Mouse (Mus musculus): ENCODE data around the gene Rcan2. TPM values are rescaled to one million over a fixed set of nuclear protein-coding genes. Genes with fewer than 3 reads are reported as not detected.

The Rcan2 gene
- polyA plus RNA-seq, 2 experiments = 0.57 to 0.59 TPM

DNA sequence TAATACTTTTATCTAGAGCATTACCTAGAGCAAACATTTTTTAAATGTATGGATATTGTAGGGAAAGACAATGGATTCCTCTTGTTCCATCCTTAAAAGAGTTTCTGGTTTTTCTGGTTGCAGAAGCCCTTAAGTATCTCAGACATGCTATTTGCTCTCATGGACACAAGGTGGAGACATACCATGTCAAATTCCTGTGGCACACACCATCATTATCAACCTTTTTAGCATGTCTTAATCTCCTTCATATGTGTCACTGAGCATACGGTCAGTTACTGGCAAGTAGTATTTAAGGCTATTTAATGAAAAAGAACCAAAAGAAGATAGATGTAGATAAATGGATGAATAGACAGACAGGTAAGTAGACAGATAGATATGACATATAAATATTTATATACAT lies 81.9 kb downstream of the Rcan2 start:
- 10% methylated on average over 1 of the region's 1 CpGs for WGBS (ENCODE audit: insufficient replicate concordance)
- Histone ChIP-seq H3K9ac (replicated peaks) (no peak overlapping the region), H3K9me3 (ENCODE audit: control insufficient read depth, low read length) (no peaks in the 10 kb centered on the region), H3K27ac (no peak overlapping the region), H3K4me2 (ENCODE audit: low read depth) (no peak overlapping the region), H3K4me1 (replicated peaks; ENCODE audit: control insufficient read depth in 2 of 2, insufficient read depth in 2 of 2, low read length in 1 of 2) (no peaks in the 10 kb centered on the region), H3K36me3 (replicated peaks; ENCODE audit: control insufficient read depth, insufficient read depth, low read depth) (no peaks in the 10 kb centered on the region), H3K27me3 (ENCODE audit: control insufficient read depth, insufficient read depth, low read length) (no peaks in the 10 kb centered on the region), H3K4me3 (ENCODE audit: insufficient read depth in 1 of 2, low read depth in 2 of 2, low read length in 2 of 2) (no peak overlapping the region)
- DNase-seq (ENCODE audit: low read depth in 3 of 3, low spot score in 3 of 3) = no peak
- no peak for ATAC-seq (ENCODE audit: insufficient read depth)
- TF ChIP-seq EP300 (IDR thresholded peaks at IDR 0.05; ENCODE audit: low read depth) (no peak), CTCF (IDR thresholded peaks at IDR 0.05; ENCODE audit: low read depth) (peak; percentile 47; the same call in 1 of the 2 replicates)

- whole genome bisulfite sequencing (ENCODE audit: insufficient replicate concordance) = 66% methylated on average over 7 of the region's 7 CpGs
- ATAC-seq (ENCODE audit: insufficient read depth) (no peak), DNase-seq (ENCODE audit: low read depth in 3 of 3, low spot score in 3 of 3) (no peak)
- no peak overlapping the region for H3K4me3 ChIP-seq (ENCODE audit: insufficient read depth in 1 of 2, low read depth in 2 of 2, low read length in 2 of 2)
- no peak overlapping the region for H3K9ac ChIP-seq (replicated peaks)
- no peaks in the 10 kb centered on the region for H3K27me3 ChIP-seq (ENCODE audit: control insufficient read depth, insufficient read depth, low read length)
- H3K36me3 ChIP-seq (replicated peaks; ENCODE audit: control insufficient read depth, insufficient read depth, low read depth) = no peaks in the 10 kb centered on the region
- no peaks in the 10 kb centered on the region for H3K9me3 ChIP-seq (ENCODE audit: control insufficient read depth, low read length)
- TF ChIP-seq EP300 (IDR thresholded peaks at IDR 0.05; ENCODE audit: low read depth) (no peak), CTCF (IDR thresholded peaks at IDR 0.05; ENCODE audit: low read depth) (no peak)
- no peaks in the 10 kb centered on the region for H3K4me1 ChIP-seq (replicated peaks; ENCODE audit: control insufficient read depth in 2 of 2, insufficient read depth in 2 of 2, low read length in 1 of 2)
- H3K4me2 ChIP-seq (ENCODE audit: low read depth) = no peak overlapping the region
- no peak overlapping the region for H3K27ac ChIP-seq
Measured at GRCm38 (mm10) chr17:43886262-43886661, 85.1 kb downstream of the Rcan2 start.

GRCm38 (mm10) chr17:43887931-43888330 lies 86.8 kb downstream of the Rcan2 start:
- Histone ChIP-seq H3K27ac (no peak overlapping the region), H3K9ac (replicated peaks) (no peak overlapping the region), H3K4me1 (replicated peaks; ENCODE audit: control insufficient read depth in 2 of 2, insufficient read depth in 2 of 2, low read length in 1 of 2) (no peaks in the 10 kb centered on the region), H3K27me3 (ENCODE audit: control insufficient read depth, insufficient read depth, low read length) (no peaks in the 10 kb centered on the region), H3K4me2 (ENCODE audit: low read depth) (no peak overlapping the region), H3K4me3 (ENCODE audit: insufficient read depth in 1 of 2, low read depth in 2 of 2, low read length in 2 of 2) (no peak overlapping the region), H3K36me3 (replicated peaks; ENCODE audit: control insufficient read depth, insufficient read depth, low read depth) (no peaks in the 10 kb centered on the region), H3K9me3 (ENCODE audit: control insufficient read depth, low read length) (no peaks in the 10 kb centered on the region)
- 60% methylated on average over 7 of the region's 7 CpGs for WGBS (ENCODE audit: insufficient replicate concordance)
- ATAC-seq (ENCODE audit: insufficient read depth) = no peak
- DNase-seq (ENCODE audit: low read depth in 3 of 3, low spot score in 3 of 3) = no peak
- TF ChIP-seq EP300 (IDR thresholded peaks at IDR 0.05; ENCODE audit: low read depth) (no peak), CTCF (IDR thresholded peaks at IDR 0.05; ENCODE audit: low read depth) (no peak)

GRCm38 (mm10) chr17:43897346-43897745 lies 96.2 kb downstream of the Rcan2 start:
- 25% methylated on average over 4 of the region's 4 CpGs for whole genome bisulfite sequencing (ENCODE audit: insufficient replicate concordance)
- TF ChIP-seq EP300 (IDR thresholded peaks at IDR 0.05; ENCODE audit: low read depth) (no peak), CTCF (IDR thresholded peaks at IDR 0.05; ENCODE audit: low read depth) (no peak)
- peak; percentile 50; the same call in 1 of the 2 replicates for ATAC-seq (ENCODE audit: insufficient read depth)
- DNase-seq (ENCODE audit: low read depth in 3 of 3, low spot score in 3 of 3) = no peak
- Histone ChIP-seq H3K36me3 (replicated peaks; ENCODE audit: control insufficient read depth, insufficient read depth, low read depth) (no peaks in the 10 kb centered on the region), H3K4me2 (ENCODE audit: low read depth) (no peak overlapping the region), H3K9me3 (ENCODE audit: control insufficient read depth, low read length) (no peaks in the 10 kb centered on the region), H3K27ac (no peak overlapping the region), H3K4me3 (ENCODE audit: insufficient read depth in 1 of 2, low read depth in 2 of 2, low read length in 2 of 2) (no peak overlapping the region), H3K4me1 (replicated peaks; ENCODE audit: control insufficient read depth in 2 of 2, insufficient read depth in 2 of 2, low read length in 1 of 2) (peaks cover 5 to 10% of the 10 kb centered on the region in 2 experiments), H3K9ac (replicated peaks) (no peak overlapping the region), H3K27me3 (ENCODE audit: control insufficient read depth, insufficient read depth, low read length) (no peaks in the 10 kb centered on the region)

- WGBS (ENCODE audit: insufficient replicate concordance) = 61% methylated on average over 4 of the region's 4 CpGs
- no peak overlapping the region for H3K4me3 ChIP-seq (ENCODE audit: insufficient read depth in 1 of 2, low read depth in 2 of 2, low read length in 2 of 2)
- ATAC-seq (ENCODE audit: insufficient read depth) (no peak), DNase-seq (ENCODE audit: low read depth in 3 of 3, low spot score in 3 of 3) (no peak)
- TF ChIP-seq CTCF (IDR thresholded peaks at IDR 0.05; ENCODE audit: low read depth) = no peak
- TF ChIP-seq EP300 (IDR thresholded peaks at IDR 0.05; ENCODE audit: low read depth) = no peak
- H3K9me3 ChIP-seq (ENCODE audit: control insufficient read depth, low read length) = no peaks in the 10 kb centered on the region
- no peaks in the 10 kb centered on the region for H3K27me3 ChIP-seq (ENCODE audit: control insufficient read depth, insufficient read depth, low read length)
- no peak overlapping the region for H3K9ac ChIP-seq (replicated peaks)
- no peaks in the 10 kb centered on the region for H3K36me3 ChIP-seq (replicated peaks; ENCODE audit: control insufficient read depth, insufficient read depth, low read depth)
- no peak overlapping the region for H3K4me2 ChIP-seq (ENCODE audit: low read depth)
- no peak overlapping the region for H3K27ac ChIP-seq
- peaks cover 5 to 10% of the 10 kb centered on the region in 2 experiments for H3K4me1 ChIP-seq (replicated peaks; ENCODE audit: control insufficient read depth in 2 of 2, insufficient read depth in 2 of 2, low read length in 1 of 2)
Measured at GRCm38 (mm10) chr17:43899405-43900092, 98.4 kb downstream of the Rcan2 start.
